Mouse (Mus musculus): ENCODE measurements around the gene Wdr31. TPM values are rescaled to one million over a fixed set of nuclear protein-coding genes. Genes with fewer than 3 reads are reported as not detected.

The Wdr31 gene
- total RNA-seq, 2 experiments from 2014 or later, result 7.3 to 8.3 TPM

DNA sequence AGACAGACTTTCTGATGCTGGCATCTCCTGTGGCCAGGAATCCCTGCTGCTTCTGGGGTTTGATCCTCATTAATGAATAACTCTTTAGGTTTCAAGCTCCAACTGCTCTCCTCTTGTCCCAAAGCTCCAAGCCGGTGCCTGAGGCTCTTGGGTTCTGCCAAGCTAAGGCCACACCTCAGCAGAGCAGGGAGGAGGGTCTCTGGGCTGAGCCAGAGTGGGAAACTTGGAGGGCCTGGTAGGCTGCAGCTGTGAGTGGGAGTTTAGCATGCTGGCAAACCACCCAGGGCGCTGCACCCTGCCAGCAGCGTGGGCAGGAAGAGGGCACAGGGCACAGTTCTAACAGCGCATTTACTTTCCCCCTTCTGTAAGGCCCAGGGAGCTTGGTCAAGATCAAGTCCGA, 38.1 kb upstream of the Wdr31 start:
- TF ChIP-seq CTCF (conservative IDR thresholded peaks at IDR 0.05), result no peak
- H3K4me3 ChIP-seq, result no peak overlapping the region
- no peak for DNase-seq (ENCODE audit: low spot score in 2 of 2)
- no peak overlapping the region for H3K27ac ChIP-seq

DNA sequence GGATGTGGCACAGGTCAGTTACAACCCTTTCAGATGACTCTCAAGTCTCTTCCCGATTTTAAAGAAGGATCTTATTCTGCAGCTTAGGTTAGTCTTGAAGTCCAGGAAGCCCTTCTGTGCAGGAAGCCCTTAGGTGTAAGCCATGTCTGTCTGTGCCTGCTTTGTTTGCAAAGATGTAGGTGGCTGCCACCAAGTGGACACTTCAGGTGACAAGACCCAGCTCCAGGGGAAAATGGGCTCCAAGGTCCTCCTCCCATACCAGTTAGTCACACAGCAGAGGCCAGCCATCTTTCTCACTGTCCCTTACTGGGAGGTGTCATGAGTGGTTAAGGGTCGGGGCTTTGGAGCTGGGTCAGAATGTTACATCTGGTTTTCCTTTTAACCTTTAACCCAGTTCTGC, 36.1 kb upstream of the Wdr31 start:
- H3K27ac ChIP-seq, result no peak overlapping the region
- no peak overlapping the region for H3K4me3 ChIP-seq
- TF ChIP-seq CTCF (conservative IDR thresholded peaks at IDR 0.05), result peak; percentile 61
- no peak for DNase-seq (ENCODE audit: low spot score in 2 of 2)

DNA sequence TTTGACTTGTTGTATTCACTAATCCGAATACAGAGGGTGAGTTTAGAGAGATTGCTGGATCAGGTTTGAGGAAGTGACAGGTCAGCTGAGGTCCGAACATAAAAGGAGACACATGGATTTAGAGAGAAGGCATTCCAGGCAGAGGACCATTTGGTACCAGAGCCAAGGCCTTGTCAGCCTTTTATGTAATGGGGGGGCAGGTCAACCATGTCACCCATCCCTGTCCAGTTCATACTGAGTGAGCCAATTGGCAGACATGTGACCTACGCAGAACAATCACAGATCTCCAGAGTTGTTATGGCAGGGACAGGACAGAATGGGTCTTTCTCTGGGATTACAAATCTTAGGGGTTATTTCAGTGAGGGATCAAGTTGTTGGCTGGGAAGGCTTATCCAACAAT, 35.3 kb upstream of the Wdr31 start:
- H3K4me3 ChIP-seq, result no peak overlapping the region
- DNase-seq (ENCODE audit: low spot score in 2 of 2), result no peak
- TF ChIP-seq CTCF (conservative IDR thresholded peaks at IDR 0.05), result no peak
- no peak overlapping the region for H3K27ac ChIP-seq

DNA sequence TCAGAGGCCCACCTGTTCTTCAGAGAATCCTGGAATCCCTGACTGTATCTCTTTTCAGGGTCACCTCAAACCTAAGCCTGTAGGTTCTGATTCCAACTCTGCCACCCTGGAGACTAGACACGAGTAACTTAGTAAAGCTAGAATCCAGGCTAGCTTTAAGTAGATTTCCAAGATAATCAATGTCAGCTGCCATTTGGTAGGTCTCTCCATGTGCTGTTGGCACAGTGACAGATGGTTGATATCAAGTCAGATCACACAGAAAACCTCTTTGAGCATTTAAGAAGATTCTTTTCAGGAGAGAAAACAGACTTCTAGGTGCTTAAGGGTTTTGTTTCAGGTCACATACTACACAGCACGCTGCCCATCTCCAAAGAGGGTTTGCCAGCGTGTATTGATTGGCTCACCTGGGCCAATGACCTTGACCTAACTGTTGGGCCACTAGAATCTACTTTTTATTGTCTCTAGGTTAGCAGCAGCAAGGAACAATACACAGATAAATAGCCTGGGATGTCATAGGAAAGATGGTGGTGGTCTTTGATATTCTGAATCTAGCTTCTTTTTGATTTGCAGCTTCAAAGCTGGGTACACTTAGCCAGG, 32.8 kb upstream of the Wdr31 start, which contains the start of gene Hdhd3:
Hdhd3 (minus strand) TSS at position 94 of the 597 bp plus-strand sequence.
- Histone ChIP-seq H3K4me3 (peak within 1 kb of the TSS; percentile 90), H3K27ac (peak within 1 kb of the TSS; percentile 92)
- DNase-seq (ENCODE audit: low spot score in 2 of 2), result no peak
- no peak for TF ChIP-seq CTCF (conservative IDR thresholded peaks at IDR 0.05)

DNA sequence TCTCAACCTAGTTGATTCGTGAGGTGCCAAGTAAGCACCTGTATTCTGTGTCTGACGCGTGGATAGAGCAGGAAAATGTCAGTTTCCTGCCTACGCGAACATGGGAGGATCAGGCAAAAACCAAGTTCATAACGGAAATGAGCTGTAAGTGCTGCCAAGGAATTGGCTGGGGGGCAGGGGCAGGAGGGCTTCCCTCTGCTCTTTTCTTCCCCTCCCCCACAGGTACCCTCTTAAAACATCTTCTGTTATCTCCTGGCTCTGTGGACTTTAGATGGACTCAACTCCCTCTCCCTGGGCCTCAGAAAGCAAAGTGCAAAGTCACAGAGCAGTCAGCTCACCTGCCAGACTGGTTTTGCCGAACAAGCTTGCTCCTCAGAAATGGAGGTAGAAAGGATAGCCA, 32.3 kb upstream of the Wdr31 start:
- DNase-seq (ENCODE audit: low spot score in 2 of 2), result no peak
- TF ChIP-seq CTCF (conservative IDR thresholded peaks at IDR 0.05), result no peak
- Histone ChIP-seq H3K4me3 (no peak overlapping the region), H3K27ac (no peak overlapping the region)

DNA sequence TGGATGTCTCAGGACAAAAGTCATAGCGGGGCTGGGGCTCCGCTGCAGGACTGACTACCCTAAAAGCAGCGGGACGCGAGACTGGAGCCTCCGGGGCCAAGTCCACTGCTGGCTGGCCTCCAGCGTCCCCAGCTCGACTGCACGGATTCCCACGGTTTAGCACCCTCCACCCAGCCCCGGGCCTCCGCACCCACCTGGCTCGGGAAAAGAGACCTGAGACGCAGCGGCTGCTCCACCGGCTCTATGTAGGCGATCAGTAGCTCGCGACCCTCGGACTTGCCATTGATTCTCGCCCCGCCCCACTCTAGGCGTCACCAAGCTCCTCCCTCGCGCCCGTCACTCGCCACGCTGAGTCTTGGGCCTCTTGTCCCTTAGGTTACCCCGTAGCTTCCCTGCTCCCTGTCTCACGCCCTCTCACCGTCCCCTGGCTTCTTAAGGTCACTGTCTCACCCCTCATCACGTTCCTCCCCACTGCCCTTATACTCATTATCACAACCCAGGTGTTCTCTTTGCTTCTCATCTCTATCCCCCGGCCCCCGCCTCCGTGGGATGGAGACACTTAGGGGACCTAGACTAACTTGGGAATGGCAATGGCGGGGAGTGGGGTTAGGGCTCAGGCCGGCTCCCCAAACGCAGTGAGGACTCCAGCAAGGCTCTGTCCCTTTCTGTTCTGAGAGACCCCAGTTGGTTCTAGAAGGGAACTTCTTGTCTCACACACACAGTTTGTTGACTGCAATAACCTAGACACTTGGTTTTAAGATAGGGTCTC, 31.5 kb upstream of the Wdr31 start:
- TF ChIP-seq CTCF (conservative IDR thresholded peaks at IDR 0.05), result no peak
- Histone ChIP-seq H3K4me3 (peak overlapping the region; percentile 90), H3K27ac (peak overlapping the region; percentile 92)
- peak; percentile 88 to 92 for DNase-seq (ENCODE audit: low spot score in 2 of 2)

DNA sequence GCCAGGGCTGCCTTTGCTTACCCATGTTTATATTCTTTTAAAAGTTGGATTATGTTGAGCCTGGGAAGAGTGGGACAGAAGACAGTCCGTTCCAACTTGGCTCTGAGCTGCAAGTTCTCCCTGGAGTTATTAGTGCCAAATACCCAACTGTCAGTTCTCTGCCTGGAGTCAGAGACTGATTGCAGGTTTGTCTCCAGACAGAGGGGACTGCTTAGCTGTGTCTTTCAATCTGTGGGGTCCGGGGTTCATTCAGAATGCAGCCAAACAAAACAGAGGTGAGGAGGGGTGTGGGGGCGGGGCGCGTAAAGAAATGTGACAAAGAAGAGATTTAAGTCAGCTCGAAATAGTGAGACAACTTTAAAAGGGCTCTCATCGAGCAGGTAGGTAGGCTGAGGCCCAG, 30.8 kb upstream of the Wdr31 start:
- H3K4me3 ChIP-seq, result peak overlapping the region; percentile 90
- H3K27ac ChIP-seq, result peak overlapping the region; percentile 92
- no peak for DNase-seq (ENCODE audit: low spot score in 2 of 2)
- no peak for TF ChIP-seq CTCF (conservative IDR thresholded peaks at IDR 0.05)

DNA sequence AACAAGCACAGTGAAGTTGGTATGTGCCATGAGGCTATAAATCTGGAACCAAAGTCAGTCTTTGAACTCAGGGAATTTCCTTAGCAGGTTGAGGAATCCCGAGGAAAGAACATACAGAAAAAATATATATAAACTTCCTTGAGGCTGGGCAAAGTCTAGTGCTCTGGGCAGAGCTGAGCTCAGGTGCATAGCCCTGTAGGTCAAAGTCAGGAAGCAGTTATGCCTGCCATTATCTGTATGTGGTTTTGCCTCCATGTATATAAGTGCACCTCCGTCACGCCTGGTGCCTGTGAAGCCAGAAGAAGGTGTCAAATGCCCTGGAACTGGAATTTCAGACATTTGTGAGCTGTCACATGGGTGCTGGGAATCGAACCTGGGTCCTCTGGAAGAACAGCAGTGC, 30.1 kb upstream of the Wdr31 start:
- Histone ChIP-seq H3K27ac (no peak overlapping the region), H3K4me3 (no peak overlapping the region; the same call in 1 of the 2 replicates)
- TF ChIP-seq CTCF (conservative IDR thresholded peaks at IDR 0.05), result no peak
- DNase-seq (ENCODE audit: low spot score in 2 of 2), result no peak

DNA sequence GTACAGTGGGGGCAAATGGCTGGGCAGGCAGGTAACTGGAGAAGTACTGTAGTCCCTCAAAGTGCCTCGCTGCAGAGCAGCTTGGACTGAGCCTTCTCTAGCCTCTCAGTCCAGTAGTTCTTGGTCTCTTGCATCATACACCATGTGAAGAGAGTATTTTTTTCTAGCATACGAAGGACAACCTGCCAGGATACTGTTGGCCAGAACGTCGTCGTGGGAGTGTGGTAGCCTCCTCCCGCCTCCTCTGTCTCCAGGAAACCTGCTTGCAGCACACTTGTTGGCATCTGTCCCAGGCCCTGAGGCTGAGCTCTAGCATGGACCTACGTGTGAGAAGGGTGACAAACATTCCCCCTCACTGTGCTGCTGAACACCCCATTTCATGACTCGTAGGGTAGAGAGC, 26.1 kb upstream of the Wdr31 start:
- no peak for TF ChIP-seq CTCF (conservative IDR thresholded peaks at IDR 0.05)
- peak; percentile 44 for DNase-seq (ENCODE audit: low spot score in 2 of 2)
- Histone ChIP-seq H3K27ac (peak overlapping the region; percentile 11; the same call in 1 of the 2 replicates), H3K4me3 (no peak overlapping the region)

DNA sequence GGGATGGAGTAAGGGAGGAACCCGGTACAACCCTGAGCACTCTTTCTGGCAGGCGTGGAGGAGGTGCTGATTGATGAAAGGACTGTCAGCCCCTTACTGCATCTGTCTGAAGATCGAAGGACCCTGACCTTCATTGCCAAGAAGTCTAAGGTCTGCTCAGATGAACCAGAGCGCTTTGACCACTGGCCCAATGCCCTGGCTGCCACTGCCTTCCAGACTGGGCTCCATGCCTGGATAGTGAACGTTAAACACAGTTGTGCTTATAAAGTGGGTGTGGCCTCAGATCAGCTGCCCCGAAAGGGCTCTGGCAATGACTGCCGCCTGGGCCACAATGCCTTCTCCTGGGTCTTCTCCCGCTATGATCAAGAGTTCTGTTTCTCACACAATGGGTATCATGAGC, 25.2 kb upstream of the Wdr31 start:
- H3K4me3 ChIP-seq, result no peak overlapping the region
- H3K27ac ChIP-seq, result no peak overlapping the region
- no peak for TF ChIP-seq CTCF (conservative IDR thresholded peaks at IDR 0.05)
- DNase-seq (ENCODE audit: low spot score in 2 of 2), result no peak

DNA sequence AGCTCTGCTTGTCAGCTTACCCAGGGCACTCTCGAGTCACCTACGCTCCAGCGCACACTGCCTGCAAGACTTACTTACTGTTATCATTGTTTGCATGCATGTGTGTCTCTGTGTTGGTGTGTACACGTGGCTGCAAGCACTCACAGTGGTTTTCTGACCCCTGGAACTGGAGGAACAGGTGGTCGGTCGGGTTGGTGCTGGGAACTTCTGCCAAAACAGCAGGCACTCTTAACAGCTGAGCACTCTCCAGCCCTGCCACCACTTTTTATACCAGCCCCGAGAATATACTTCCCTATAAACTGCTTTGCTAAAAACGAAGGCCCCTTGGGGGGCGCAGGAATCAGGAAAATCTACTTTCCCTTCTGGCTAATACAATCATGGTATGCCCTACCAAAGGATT, 23.5 kb upstream of the Wdr31 start:
- DNase-seq (ENCODE audit: low spot score in 2 of 2), result no peak
- no peak overlapping the region for H3K4me3 ChIP-seq
- H3K27ac ChIP-seq, result no peak overlapping the region
- TF ChIP-seq CTCF (conservative IDR thresholded peaks at IDR 0.05), result no peak

DNA sequence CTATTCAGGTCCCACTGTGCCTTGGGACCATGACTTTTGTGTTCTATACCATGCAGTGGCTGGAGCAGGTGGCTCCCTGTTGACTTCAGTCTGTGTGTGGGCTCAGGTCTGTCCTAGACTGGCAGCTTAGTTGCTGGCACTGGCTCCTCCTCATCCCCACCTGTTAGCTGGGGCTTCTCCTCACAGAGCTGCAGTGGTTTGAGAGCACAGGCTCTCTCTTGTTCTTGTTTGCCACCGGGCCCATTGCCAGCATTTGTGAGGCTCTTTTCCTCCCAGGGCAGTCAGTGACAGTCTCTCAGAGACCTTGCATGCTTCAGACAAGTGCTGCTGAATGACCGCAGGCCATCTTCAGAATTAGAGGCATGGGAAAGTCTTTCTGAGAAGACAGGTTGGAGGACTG, 22.0 kb upstream of the Wdr31 start:
- no peak for TF ChIP-seq CTCF (conservative IDR thresholded peaks at IDR 0.05)
- peak overlapping the region; percentile 68 for H3K27ac ChIP-seq
- peak in 1 of 2 experiments; percentile 32 for DNase-seq (ENCODE audit: low spot score in 2 of 2)
- no peak overlapping the region for H3K4me3 ChIP-seq

DNA sequence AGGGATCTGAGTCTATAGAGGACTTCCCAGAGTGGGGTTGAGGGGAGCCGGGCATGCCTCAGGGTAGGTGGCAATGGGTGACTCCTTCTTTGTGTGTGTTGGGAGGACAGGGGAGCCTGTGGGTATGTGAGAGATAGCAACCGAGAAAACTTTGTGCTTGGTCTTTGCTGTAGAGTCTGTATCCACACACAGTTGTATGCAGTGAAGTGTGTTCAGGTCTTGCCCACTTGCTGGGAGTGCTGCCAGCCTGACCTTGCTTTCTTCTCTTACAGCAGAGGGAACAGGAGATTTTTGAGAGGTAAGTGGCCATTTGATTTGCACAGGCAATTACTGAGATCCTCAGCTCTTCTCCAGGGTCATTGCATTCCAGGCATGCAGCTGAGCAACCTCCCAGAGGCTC, 17.2 kb upstream of the Wdr31 start:
- no peak overlapping the region for H3K4me3 ChIP-seq
- TF ChIP-seq CTCF (conservative IDR thresholded peaks at IDR 0.05), result no peak
- DNase-seq (ENCODE audit: low spot score in 2 of 2), result no peak
- H3K27ac ChIP-seq, result no peak overlapping the region

DNA sequence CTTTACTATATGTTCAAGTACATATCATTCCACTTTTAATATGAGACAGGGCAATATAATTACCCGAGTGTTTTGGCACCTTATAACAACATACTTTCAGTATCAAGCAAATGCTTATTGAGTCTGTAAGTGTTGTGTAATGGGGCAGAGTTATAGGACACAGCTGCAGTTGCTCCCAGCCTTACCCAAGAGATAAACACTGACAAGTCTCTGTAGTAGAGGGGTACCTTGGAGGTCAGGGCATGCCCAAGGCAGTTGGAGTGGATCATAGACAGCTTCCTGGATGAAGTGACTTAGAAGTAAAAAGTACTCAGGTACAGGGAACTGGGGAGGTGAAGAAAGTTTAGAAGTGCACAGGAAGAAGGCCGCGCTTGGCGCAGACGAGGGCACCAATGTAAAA, 16.5 kb upstream of the Wdr31 start:
- DNase-seq (ENCODE audit: low spot score in 2 of 2), result no peak
- no peak overlapping the region for H3K4me3 ChIP-seq
- TF ChIP-seq CTCF (conservative IDR thresholded peaks at IDR 0.05), result no peak

More for the DNA sequence above, 16.5 kb upstream of the Wdr31 start:
- H3K27ac ChIP-seq, result no peak overlapping the region
